Mouse (Mus musculus) fibroblast of lung, adult 2 months (primary cell): ENCODE results near the gene Ino80e.

Source experiments
- DNase-seq: peaks from one replicate; pipeline ENCODE4 v3.0.0-alpha.2; 2011; ENCODE audit warnings: low read depth

Gene Ino80e

GRCm38 (mm10) chr7:126809723-126810369 is 52.3 kb downstream of the Ino80e start:
- DNase-seq: no peak

GRCm38 (mm10) chr7:126808703-126809455 is 53.3 kb downstream of the Ino80e start:
- DNase-seq: peak; percentile 75

GRCm38 (mm10) chr7:126807405-126807804 is 54.8 kb downstream of the Ino80e start:
- DNase-seq: peak; percentile 72

- DNase-seq: no peak
Observed at GRCm38 (mm10) chr7:126806956-126807355, 55.2 kb downstream of the Ino80e start.

- DNase-seq: no peak
Observed at GRCm38 (mm10) chr7:126803751-126804150, 58.4 kb downstream of the Ino80e start.

GRCm38 (mm10) chr7:126803181-126803580 is 59.0 kb downstream of the Ino80e start:
- DNase-seq: no peak

GRCm38 (mm10) chr7:126802134-126802889 is 59.9 kb downstream of the Ino80e start:
- no peak for DNase-seq

GRCm38 (mm10) chr7:126801057-126801422 is 61.1 kb downstream of the Ino80e start:
- DNase-seq: no peak
